Mouse (Mus musculus) kidney, postnatal 0 days (tissue): ENCODE data around the gene Rad9b. TPM values are rescaled to one million over a fixed set of nuclear protein-coding genes. Genes with fewer than 3 reads are reported as not detected.

Experiments used
- ATAC-seq: fragments of 200-750 bp; cut with Nextera tagmentation; replicated peaks from 2 replicates; pipeline ENCODE4 v1.8.0; 2017; ENCODE audit warnings: low read depth, moderate number of reproducible peaks, moderate TSS enrichment, moderate library complexity; ENCODE audit not compliant: low FRiP score
- DNase-seq: peaks from one replicate; pipeline ENCODE4 v3.0.0-alpha.2; 2016; ENCODE audit warnings: low spot score
- H3K27ac ChIP-seq: fragments of 300-500 bp; sonication (generic); 2 replicates; pipeline ENCODE4 v1.5.1; 2014; ENCODE audit warnings: mild to moderate bottlenecking
- H3K27me3 ChIP-seq: fragments of 300-500 bp; sonication (generic); 2 replicates; pipeline ENCODE4 v1.6.1; 2014; ENCODE audit warnings: low read length, mixed read lengths; ENCODE audit not compliant: insufficient read depth
- H3K36me3 ChIP-seq: fragments of 300-500 bp; sonication (generic); 2 replicates; pipeline ENCODE4 v1.6.1; 2014; ENCODE audit warnings: low read length, mixed read lengths; ENCODE audit not compliant: insufficient read depth
- H3K4me1 ChIP-seq: fragments of 300-500 bp; sonication (generic); replicated peaks from 2 replicates; pipeline ENCODE4 v1.6.1; 2014; ENCODE audit warnings: antibody characterized with exemption, low read length, mixed read lengths; ENCODE audit not compliant: insufficient read depth
- H3K4me2 ChIP-seq: fragments of 300-500 bp; sonication (generic); 2 replicates; pipeline ENCODE4 v1.6.1; 2014; ENCODE audit warnings: mild to moderate bottlenecking, low read length, moderate library complexity, mixed read lengths
- H3K4me3 ChIP-seq: fragments of 300-500 bp; sonication (generic); replicated peaks from 2 replicates; pipeline ENCODE4 v1.5.1; 2014; ENCODE audit warnings: low read depth, low read length
- H3K9ac ChIP-seq: fragments of 300-500 bp; sonication (generic); 2 replicates; pipeline ENCODE4 v1.6.1; 2014; ENCODE audit warnings: low read depth, low read length
- H3K9me3 ChIP-seq: fragments of 300-500 bp; sonication (generic); replicated peaks from 2 replicates; pipeline ENCODE4 v1.6.1; 2016; ENCODE audit warnings: low read length, inconsistent platforms, mixed read lengths
- CTCF ChIP-seq: IDR thresholded peaks from 2 replicates; pipeline ENCODE4 v1.5.1; 2016; ENCODE audit warnings: antibody characterized with exemption, low read depth, mild to moderate bottlenecking, moderate library complexity
- WGBS: fragments of 180-500 bp; shearing (Covaris S2); extraction: QIAGEN DNeasy Blood & Tissue Kit; methylation state at CpG from one replicate; pipeline ENCODE4 v1.1.7; 2014; 5-methylcytosine and 5-hydroxymethylcytosine counted together
- polyA plus RNA-seq: library from polyadenylated mRNA; unstranded; fragments of >200 nt; fragmentation: Nextera tagmentation; extraction: Ambion mirVana; gene quantifications from 2 replicates; pipeline ENCODE4 v1.2.1, GENCODE M21; 2015

Rad9b gene
- polyA plus RNA-seq, result 11.3 and 11.8 TPM in 2 replicates

- DNase-seq (peak; percentile 99), ATAC-seq (peak; percentile 92)
- peak within 1 kb of the TSS; percentile 82 for H3K27ac ChIP-seq
- H3K4me1 ChIP-seq, result peaks cover 7% of the 10 kb centered on the region; the same call in 1 of the 2 replicates
- H3K4me3 ChIP-seq, result peak within 1 kb of the TSS; percentile 89
- H3K9me3 ChIP-seq, result no peaks in the 10 kb centered on the region
- WGBS, result 1% methylated on average over 51 of the region's 51 CpGs
- no peaks in the 10 kb centered on the region for H3K27me3 ChIP-seq
- H3K4me2 ChIP-seq, result peak within 1 kb of the TSS; percentile 80
- TF ChIP-seq CTCF, result no peak
- peak within 1 kb of the TSS; percentile 93 for H3K9ac ChIP-seq
- no peaks in the 10 kb centered on the region for H3K36me3 ChIP-seq
These were observed at the start of gene Rad9b, which contains the start of gene Vps29 for GRCm38 (mm10) chr5:122353807-122354491. Gene Rad9b, minus strand, starts transcription at chr5:122354233. Gene Vps29, plus strand, starts transcription at chr5:122354369.

- Histone ChIP-seq H3K27ac (no peak overlapping the region), H3K4me3 (no peak overlapping the region), H3K36me3 (peaks cover 62% of the 10 kb centered on the region), H3K4me1 (no peaks in the 10 kb centered on the region), H3K27me3 (no peaks in the 10 kb centered on the region), H3K9ac (no peak overlapping the region), H3K9me3 (no peaks in the 10 kb centered on the region), H3K4me2 (no peak overlapping the region)
- DNase-seq, result no peak
- ATAC-seq, result no peak
- WGBS, result 88% methylated on average over 12 of the region's 12 CpGs
- TF ChIP-seq CTCF, result no peak
These were observed 49.3 kb upstream of the Rad9b start for GRCm38 (mm10) chr5:122403362-122403761.

DNA sequence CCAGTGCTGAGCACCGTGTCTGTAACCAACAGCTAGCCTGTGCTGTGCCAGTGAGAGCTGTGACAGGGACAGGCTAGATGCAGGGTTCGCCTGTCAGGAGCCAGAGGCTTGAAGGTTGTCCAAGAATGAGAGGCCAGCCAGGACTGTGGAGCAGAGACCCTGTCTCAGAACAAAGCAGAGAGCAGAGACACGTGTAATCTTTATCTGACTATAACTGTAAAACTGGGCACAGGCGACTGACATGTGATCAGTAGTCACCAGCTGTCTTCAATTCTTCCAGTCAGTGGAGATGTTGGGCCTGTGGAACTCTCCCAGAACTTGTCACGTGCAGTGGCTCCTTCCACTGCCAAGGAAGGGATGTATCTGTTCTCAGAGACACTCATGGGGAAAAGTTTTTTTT is 48.7 kb upstream of the Rad9b start:
- 81% methylated on average over 5 of the region's 5 CpGs for WGBS
- ATAC-seq, result no peak
- no peak for DNase-seq
- Histone ChIP-seq H3K9me3 (no peaks in the 10 kb centered on the region), H3K4me1 (no peaks in the 10 kb centered on the region), H3K4me3 (no peak overlapping the region), H3K27me3 (no peaks in the 10 kb centered on the region), H3K9ac (no peak overlapping the region), H3K36me3 (peaks cover 62% of the 10 kb centered on the region), H3K27ac (0 out of 2 replicates have a peak overlapping the region, but pooled peaks have one; percentile 16), H3K4me2 (no peak overlapping the region)
- TF ChIP-seq CTCF, result no peak

GRCm38 (mm10) chr5:122402160-122402559 is 48.1 kb upstream of the Rad9b start:
- WGBS, result 75% methylated on average over 13 of the region's 13 CpGs
- Histone ChIP-seq H3K27ac (0 out of 2 replicates have a peak overlapping the region, but pooled peaks have one; percentile 16), H3K4me2 (no peak overlapping the region), H3K4me3 (no peak overlapping the region), H3K27me3 (no peaks in the 10 kb centered on the region), H3K36me3 (peaks cover 61% of the 10 kb centered on the region), H3K9me3 (no peaks in the 10 kb centered on the region), H3K4me1 (no peaks in the 10 kb centered on the region), H3K9ac (no peak overlapping the region)
- no peak for TF ChIP-seq CTCF
- ATAC-seq (no peak), DNase-seq (no peak)

GRCm38 (mm10) chr5:122401303-122401640 is 47.2 kb upstream of the Rad9b start:
- 17% methylated on average over 8 of the region's 8 CpGs for WGBS
- Histone ChIP-seq H3K9ac (no peak overlapping the region), H3K4me1 (no peaks in the 10 kb centered on the region), H3K4me3 (no peak overlapping the region), H3K4me2 (no peak overlapping the region), H3K27ac (no peak overlapping the region), H3K36me3 (peaks cover 60% of the 10 kb centered on the region), H3K27me3 (no peaks in the 10 kb centered on the region), H3K9me3 (no peaks in the 10 kb centered on the region)
- ATAC-seq, result no peak
- peak; percentile 78 for DNase-seq
- TF ChIP-seq CTCF, result peak; percentile 95

DNA sequence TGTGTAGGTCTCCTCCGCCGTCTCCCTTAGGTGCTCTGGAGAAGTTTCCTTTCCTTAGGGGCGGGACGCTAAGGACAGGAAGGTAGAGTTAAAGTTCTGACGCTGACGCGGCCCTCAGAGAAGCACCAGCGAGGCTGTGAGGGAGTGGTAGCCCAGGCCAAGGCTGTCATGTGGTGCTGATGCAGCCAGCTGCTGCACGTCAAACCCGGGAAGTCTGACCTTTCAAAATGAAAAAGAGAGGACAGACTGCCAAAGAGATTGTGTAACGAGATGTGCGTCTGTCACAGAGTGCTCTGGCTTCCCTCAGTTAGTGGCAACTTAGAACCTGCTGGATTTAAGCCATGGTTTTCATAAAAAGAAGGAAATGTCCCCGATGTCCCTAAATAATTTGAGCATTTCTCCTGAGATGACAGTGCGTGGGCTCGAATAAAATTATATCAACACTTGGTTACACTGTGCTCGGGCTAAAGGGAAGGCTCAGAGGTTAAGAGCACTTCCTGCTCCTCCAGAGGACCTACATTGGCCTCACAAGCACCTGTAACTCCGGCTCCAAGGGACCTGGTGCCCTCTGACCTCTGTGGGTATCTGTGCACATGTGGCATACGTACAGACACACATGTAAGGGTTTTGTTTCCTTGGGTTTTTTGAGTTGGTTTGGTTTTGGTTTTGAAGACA is 46.7 kb upstream of the Rad9b start:
- Histone ChIP-seq H3K4me3 (no peak overlapping the region), H3K27me3 (no peaks in the 10 kb centered on the region), H3K36me3 (peaks cover 55% of the 10 kb centered on the region), H3K4me1 (no peaks in the 10 kb centered on the region), H3K9ac (no peak overlapping the region), H3K9me3 (no peaks in the 10 kb centered on the region), H3K4me2 (no peak overlapping the region), H3K27ac (0 out of 2 replicates have a peak overlapping the region, but pooled peaks have one; percentile 8)
- TF ChIP-seq CTCF, result no peak
- 56% methylated on average over 18 of the region's 18 CpGs for WGBS
- DNase-seq, result peak; percentile 49
- ATAC-seq, result no peak
